Mouse (Mus musculus): ENCODE measurements around the gene Acox3. TPM values are rescaled to one million over a fixed set of nuclear protein-coding genes. Genes with fewer than 3 reads are reported as not detected.

Acox3 gene
- 100 to 1,000 TPM; 151 to 158 TPM for total RNA-seq (2023)

DNA sequence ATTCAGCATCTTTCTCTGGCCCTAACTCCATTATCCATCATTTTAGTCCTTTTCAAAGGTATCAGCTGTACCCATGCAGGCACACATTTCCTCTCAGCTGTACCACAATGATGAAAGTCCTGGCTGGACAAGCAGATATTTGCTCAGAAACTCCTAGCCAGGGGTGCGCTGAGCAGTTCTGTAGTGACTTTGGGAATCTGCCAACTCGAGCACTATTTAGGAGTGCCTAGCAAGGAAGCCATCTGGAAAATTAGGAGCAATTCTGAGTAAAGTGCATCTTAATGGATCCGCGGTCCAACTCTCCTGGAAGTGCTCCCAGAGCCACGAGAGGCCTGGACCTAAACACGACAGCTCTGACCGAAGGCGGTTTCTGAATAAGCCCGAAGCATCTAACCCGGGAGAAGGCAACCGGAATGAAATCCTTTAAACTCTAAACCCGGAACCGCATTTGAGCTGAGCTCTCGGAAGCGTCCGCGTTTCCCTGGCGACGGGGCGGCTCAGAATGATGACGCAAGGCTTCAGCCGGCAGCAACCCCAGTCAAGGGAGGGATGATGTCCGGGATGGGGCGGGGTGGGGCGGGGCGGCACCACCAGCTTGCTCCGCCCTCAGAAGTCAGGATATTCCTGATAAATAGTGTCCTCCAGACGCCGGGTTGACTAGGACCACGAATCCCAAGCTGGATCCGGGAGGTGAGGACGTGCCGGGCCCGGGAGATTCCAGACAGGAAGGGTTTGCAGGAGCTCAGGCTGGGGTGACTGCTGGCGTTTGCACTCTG, at the start of gene Acox3:
TSS of gene Acox3 (plus strand) at position 596 of the 776 bp plus-strand sequence.

GRCm38 (mm10) chr5:35574653-35575599, 7.9 kb upstream of the Acox3 start, which contains the start of gene Trmt44:
Gene Trmt44 (minus strand): TSS chr5:35575070.

Other genes starting within 250 kb of the Acox3 start
- not detected for gene Hmx1, start 193.9 kb upstream of the Acox3 start, total RNA-seq (2023)
- 1 to 10 TPM in 1 of 2 experiments, under 1 TPM in 1; 0.60 to 1.0 TPM for gene Cpz, start 57.3 kb upstream of the Acox3 start, total RNA-seq (2023)
- gene Trmt44, start 8.0 kb upstream of the Acox3 start, total RNA-seq (2023): 1 to 10 TPM; 4.5 to 4.8 TPM
- gene Htra3, start 96.7 kb downstream of the Acox3 start, total RNA-seq (2023): under 1 TPM in 1 of 2 experiments, not detected in 1; 0.44 TPM
- gene Sh3tc1, start 156.9 kb downstream of the Acox3 start, total RNA-seq (2023): 10 to 100 TPM; 17.8 to 27.7 TPM
- 1 to 10 TPM in 1 of 2 experiments, not detected in 1; 1.3 TPM for gene Ablim2, start 174.8 kb downstream of the Acox3 start, total RNA-seq (2023)